Mouse (Mus musculus) adrenal gland, postnatal 14 days (tissue): ENCODE data around the gene Agbl3. TPM values are rescaled to one million over a fixed set of nuclear protein-coding genes. Genes with fewer than 3 reads are reported as not detected.

Experiments
- DNase-seq: peaks from one replicate; pipeline ENCODE4 v3.0.0; 2021; ENCODE audit warnings: mixed read lengths
- total RNA-seq: library from RNA; stranded (reverse); gene quantifications from 2 replicates; pipeline ENCODE4 v1.2.3, GENCODE M21; 2021

The Agbl3 gene
- total RNA-seq, 1 experiment from 2014 or later: 12.5 TPM

- no peak for DNase-seq
Observed at GRCm38 (mm10) chr6:34796881-34797280, 16.6 kb downstream of the Agbl3 start.

DNA sequence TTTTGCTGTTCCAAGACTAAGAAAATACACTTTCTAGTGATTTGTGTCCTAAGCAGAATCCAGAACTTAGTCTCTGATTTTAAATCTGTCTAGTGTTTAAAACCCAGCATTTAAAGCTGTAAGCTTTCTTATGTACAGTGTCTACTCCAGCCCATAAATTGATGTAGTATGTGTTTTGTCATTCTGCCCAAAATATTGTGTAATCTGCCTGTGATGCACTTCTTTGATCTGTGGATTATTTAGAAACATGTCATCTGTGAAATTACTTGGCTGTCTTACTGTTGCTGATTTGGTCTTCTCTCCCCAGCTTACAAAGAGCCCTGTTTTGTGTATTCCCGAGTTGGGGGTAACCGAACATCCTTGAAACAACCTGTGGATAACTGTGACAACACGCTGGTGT is 17.7 kb downstream of the Agbl3 start:
- no peak for DNase-seq

GRCm38 (mm10) chr6:34805582-34805981 is 25.4 kb downstream of the Agbl3 start:
- no peak for DNase-seq

DNA sequence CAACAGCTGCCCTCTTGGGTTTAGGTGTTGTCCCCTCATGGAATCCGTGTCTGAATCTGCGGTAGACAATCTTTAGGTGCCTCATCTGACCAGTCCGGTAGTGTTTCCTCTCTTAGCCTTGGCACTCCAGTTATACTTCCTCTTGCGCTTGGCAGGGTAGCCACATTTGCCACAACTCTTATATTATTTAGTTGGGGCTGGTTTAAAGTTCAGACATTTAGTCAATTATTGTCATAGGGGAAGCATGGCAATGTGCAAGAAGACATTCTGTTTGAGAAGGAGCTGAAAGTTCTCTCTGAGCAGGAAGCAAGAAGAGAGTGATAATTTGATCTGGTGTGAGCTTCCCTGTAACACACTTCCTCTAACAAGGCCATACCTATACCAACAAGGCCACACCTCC is 30.4 kb downstream of the Agbl3 start:
- DNase-seq: no peak

DNA sequence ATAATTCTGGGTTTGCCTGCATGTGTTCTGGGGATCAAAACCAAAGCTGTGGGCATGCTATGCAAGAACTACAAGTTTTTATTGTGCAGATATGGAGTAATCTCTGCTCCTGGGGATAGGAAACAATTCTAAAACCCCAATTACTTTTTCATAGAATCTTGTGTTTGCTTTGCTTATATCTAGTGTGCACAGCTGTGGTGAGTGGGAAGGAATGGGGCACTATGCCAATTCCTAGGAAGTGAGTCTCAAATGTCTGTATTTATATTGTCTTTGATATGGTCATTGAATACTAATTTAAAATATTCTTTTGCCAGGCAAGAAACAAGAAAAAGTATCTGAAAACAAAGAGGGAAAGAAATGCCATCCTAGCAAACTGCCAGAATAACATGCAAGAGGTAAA is 44.2 kb downstream of the Agbl3 start:
- no peak for DNase-seq

DNA sequence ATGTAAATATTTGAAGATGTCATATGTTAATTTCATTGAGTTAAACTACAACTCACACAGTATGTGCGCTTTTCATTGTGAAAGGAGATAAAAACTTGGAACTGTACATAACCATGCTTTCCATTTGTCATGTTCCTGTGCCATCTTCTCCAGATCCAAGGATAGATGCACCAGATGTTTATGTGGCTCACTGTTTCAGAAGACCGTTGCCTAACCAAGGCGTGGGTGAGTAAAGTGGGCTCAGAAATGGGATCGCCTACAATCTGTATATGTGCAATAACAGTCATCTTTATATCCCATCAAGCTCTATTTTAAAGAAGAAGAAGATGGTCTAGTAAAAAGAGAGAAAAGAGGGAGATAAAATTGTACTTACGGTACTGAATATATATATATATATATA is 52.1 kb downstream of the Agbl3 start:
- no peak for DNase-seq

DNA sequence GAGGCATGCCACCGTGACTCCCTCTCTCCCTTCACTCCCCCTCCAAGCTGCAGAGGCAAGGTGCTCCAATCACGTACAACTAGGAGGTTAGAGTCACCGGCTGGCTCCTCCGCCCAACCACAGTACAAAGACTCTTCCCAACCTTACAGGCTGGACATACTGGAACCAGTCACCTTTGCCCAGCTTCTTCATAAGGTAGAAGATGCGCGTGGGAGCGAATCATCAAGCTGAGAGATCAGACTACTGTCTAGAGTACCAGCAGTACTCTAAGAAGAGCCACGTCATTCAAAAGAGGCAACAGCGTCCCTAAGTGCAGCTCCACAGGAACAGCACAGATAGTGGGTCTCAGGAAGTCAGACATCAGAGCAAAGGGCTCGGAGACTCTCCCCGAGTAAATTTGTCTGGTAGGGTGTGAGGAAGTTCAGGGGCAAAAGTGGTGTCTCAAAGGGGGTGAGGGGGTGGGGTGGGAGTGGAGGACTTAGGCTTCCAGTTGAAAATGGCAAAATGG is 81.4 kb downstream of the Agbl3 start:
- DNase-seq: no peak

GRCm38 (mm10) chr6:34862381-34862780 is 82.1 kb downstream of the Agbl3 start:
- peak; percentile 58 for DNase-seq

DNA sequence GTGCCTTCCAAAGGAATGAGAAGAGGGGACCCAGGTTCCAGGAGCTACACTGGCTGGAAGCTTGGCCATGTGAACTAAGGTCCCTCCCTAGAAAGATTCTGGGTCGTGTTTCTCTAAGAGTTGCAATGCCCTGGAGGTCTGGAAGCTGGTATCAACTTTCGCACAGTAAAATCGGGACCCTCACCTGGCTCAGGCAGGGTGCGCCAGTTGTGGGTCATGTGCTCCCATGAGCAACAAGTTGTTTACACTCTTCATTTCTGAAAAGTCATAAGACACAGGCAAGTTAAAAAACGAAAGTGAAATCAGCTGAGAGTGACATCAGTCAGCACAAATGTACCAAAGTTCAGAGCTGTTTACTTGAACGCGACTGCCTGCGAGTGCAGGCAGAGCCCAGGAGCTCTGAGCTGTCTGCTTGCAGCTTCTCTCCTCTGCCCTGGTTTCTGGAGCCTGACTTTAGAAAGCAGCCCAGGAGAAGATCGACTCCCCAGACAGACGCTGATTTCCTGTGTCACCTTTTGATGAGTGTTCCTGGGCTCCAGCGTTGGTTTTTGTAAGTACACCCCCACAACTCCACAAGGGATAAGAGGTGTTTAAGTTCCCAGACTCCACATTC is 82.7 kb downstream of the Agbl3 start, which contains the start of gene Tmem140:
Gene Tmem140 (plus strand): TSS at position 356 of the 613 bp plus-strand sequence.
- peak; percentile 67 for DNase-seq

DNA sequence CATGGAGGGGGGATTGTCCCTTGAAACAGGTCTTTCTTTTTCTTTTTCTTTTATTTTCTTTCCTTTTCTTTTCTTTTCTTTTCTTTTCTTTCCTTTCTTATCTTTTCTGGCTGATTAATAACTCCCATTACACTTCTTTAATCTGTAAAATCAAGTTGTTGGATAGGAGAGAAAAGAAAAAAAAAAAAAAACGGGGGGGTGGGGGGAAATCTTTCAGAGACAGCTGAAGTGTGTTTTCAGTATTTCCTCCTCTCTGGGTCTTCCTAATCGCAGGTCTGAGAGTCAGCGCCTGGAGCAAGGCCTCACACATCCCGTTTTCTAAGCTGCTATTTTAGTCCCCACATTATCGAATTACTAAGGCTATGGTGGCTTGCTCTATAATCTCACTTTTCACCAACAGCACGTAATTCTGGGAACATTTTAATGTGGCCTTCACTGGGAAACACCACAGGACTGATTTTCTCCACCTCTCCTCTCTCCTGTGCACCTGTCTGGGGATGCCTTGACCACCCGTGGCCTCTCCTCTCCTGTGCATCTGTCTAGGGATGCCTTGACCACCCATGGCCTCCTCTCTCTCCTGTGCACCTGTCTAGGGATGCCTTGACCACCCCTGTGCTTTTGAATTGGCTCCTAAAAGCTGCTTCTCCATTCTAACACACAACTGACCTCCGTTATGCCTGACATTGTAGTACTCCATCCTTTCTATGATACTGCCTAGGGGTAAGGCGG is 83.7 kb downstream of the Agbl3 start:
- no peak for DNase-seq

DNA sequence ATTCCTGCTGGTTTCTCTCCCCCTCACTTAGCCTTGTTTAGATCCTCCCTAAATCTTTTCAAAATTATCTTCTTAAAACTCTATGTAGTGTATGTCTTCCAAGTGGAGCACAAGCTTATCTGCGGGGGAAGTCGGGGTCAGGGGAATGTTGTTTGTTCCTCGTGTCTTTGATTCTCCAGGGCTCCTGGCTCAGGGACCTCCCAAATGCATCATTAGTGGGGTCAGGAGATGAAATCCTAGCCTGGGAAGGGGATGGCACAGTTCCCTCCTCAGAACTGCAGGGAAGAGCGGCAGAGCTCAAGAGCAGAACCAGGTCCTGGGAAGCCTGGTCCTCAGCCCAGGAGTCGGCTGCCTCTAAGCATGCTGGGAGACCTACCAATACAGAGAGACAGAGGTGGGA is 85.0 kb downstream of the Agbl3 start:
- no peak for DNase-seq

- no peak for DNase-seq
Observed at GRCm38 (mm10) chr6:34865711-34866593, 85.7 kb downstream of the Agbl3 start.

GRCm38 (mm10) chr6:34866786-34867185 is 86.6 kb downstream of the Agbl3 start:
- no peak for DNase-seq

DNA sequence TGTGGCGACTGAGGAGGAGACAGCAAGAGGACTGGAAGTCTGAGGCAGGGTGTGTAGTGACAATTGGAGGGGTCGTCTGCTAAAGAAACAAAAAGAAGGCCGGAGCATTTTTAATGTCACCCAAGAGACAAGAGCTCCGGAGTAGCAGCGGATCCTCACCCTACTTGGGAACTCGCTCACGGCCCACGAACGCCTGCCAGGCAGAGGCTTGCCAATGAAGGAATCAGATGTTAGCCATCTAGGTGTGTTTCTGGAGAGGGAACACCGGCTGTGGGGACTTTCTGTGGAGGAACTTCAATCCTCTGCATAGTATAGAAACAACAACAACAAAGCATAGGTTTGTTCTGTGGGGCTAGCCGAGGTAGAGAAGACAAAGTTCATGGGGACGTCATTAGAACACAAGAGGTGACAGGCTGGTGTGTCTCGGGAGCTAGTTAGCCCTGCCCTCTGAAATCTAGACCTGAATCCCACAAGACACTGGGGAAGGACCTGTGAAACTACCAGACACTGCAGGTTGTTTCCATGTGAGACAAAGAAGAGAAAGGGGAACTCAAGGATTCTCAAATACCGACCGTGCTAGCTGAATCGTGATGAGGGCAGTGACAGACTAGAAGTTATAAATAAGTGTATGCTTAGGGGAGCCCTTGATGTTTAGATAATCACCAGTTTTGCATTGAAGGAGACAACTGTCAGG is 87.2 kb downstream of the Agbl3 start:
- DNase-seq: no peak

DNA sequence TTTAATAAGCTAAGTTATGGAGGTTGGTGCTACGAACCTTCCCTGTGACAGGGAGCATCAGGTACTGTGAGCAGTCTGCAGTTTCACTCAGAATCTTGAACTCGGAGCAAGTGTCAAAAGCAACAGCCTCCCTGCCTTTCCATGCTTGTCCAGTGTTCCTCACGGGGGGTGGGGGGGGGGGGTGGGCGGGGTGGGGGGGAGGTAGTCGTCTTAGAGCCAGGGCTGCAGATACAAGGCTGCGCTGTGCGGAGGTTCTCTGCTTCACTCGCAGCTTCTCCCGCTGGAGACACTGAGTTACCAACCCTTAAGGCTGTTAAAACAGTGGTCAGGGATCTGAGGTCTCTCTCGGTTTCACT is 87.7 kb downstream of the Agbl3 start:
- no peak for DNase-seq

GRCm38 (mm10) chr6:34868507-34869217 is 88.4 kb downstream of the Agbl3 start:
- no peak for DNase-seq

DNA sequence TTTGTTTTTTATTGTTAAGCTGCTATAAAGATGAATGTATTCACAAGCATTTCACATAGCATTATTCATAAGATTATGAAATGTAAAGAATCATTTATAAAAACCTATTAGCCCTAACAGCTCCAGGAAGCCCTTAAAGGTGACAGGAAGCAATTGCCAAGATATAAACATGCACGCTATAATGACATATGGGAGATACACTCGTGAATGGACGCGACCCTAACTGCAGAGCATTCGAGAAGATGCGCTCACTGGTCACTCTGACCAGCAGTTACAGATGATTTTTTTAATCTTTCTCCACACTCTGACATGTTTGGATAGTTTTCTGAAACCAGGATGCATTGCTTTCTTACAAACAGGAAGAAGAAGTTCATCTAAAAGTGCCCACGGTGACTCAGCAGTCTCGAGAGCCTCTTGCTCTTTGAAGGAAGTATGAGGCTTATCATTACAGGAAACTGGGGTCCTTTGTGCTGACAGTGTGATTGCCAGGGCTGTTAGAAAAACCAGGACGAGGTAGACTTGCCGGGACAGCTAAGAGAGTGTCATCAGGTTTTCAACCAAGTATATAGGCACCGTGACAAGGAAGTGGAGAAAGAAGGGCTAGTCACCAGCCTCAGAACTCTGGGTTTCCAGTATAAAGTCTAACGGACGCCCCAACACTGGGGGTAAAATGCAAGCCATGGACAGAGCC is 89.1 kb downstream of the Agbl3 start:
- no peak for DNase-seq

GRCm38 (mm10) chr6:34870136-34870535 is 89.9 kb downstream of the Agbl3 start:
- DNase-seq: no peak

- no peak for DNase-seq
Observed at GRCm38 (mm10) chr6:34870724-34871123, 90.5 kb downstream of the Agbl3 start.

- no peak for DNase-seq
Observed at GRCm38 (mm10) chr6:34871929-34872328, 91.7 kb downstream of the Agbl3 start.

GRCm38 (mm10) chr6:34872871-34873270 is 92.6 kb downstream of the Agbl3 start:
- DNase-seq: no peak
